Mouse (Mus musculus) liver, adult 2 months (tissue): ENCODE measurements around the gene Tmem117.

Experiments
- CTCF ChIP-seq: fragments of 200-500 bp; IDR thresholded peaks from 2 replicates; pipeline ENCODE4 v1.5.1; 2011; ENCODE audit warnings: low read depth, low read length, control low read depth
- POLR2A ChIP-seq: fragments of 200-500 bp; IDR thresholded peaks from 2 replicates; pipeline ENCODE4 v1.6.1; 2011; ENCODE audit warnings: low read length, control low read depth; ENCODE audit not compliant: insufficient read depth; ENCODE audit errors: extremely low read depth

GRCm38 (mm10) chr15:94591356-94591755 is 37.7 kb upstream of the Tmem117 start:
- no peak for TF ChIP-seq CTCF
- no peak for TF ChIP-seq POLR2A
